Mouse (Mus musculus): ENCODE results near the gene Lss. TPM values are rescaled to one million over a fixed set of nuclear protein-coding genes. Genes with fewer than 3 reads are reported as not detected.
A peak's percentile ranks its signal among the peaks of the same experiment; 100 is the strongest.

Lss gene
- polyA plus RNA-seq, 1 experiment from 2014 or later: 84.6 TPM

GRCm38 (mm10) chr10:76576920-76577319 is 45.5 kb downstream of the Lss start:
- Histone ChIP-seq H3K27ac (ENCODE audit: low read length) (peak overlapping the region; percentile 78), H3K27me3 (ENCODE audit: control insufficient read depth, insufficient read depth, low read depth, low read length) (no peaks in the 10 kb centered on the region), H3K4me2 (ENCODE audit: low read depth, low read length) (peak overlapping the region; percentile 33; the same call in 1 of the 2 replicates), H3K4me3 (ENCODE audit: low read depth, low read length) (no peak overlapping the region), H3K9ac (ENCODE audit: low read depth, low read length) (no peak overlapping the region), H3K9me3 (replicated peaks; ENCODE audit: control insufficient read depth, low read length) (no peaks in the 10 kb centered on the region), H3K36me3 (ENCODE audit: control insufficient read depth, insufficient read depth) (no peaks in the 10 kb centered on the region), H3K4me1 (ENCODE audit: control insufficient read depth, low read depth, low read length) (no peaks in the 10 kb centered on the region; the same call in none of the 2 replicates)
- WGBS (ENCODE audit: insufficient replicate concordance): 48% methylated on average over 7 of the region's 7 CpGs
- ATAC-seq (ENCODE audit: low read depth): peak; percentile 68

DNA sequence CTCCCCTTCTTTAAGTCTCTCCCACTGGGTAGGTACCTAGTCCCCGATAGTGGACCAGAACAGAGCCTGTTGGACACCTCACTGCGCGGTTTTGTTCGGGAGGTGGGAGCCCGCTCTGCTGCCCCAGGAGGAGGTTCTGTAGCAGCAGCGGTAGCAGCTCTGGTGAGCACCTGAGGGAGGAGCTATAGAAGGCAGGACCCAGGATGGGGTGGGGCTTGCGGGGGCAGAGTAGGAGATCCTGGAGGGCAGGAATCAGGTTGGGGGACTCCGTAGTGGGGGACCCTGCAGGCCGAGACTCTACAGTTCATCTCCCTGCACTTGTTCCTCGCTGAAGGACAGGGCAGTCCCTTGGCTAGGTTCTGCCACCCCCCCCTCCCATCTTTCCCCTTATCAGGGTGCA is 52.8 kb downstream of the Lss start:
- 22% methylated on average over 9 of the region's 10 CpGs for WGBS (ENCODE audit: insufficient replicate concordance)
- Histone ChIP-seq H3K36me3 (ENCODE audit: control insufficient read depth, insufficient read depth) (no peaks in the 10 kb centered on the region), H3K4me1 (ENCODE audit: control insufficient read depth, low read depth, low read length) (no peaks in the 10 kb centered on the region), H3K27me3 (ENCODE audit: control insufficient read depth, insufficient read depth, low read depth, low read length) (no peaks in the 10 kb centered on the region), H3K4me3 (ENCODE audit: low read depth, low read length) (no peak overlapping the region), H3K4me2 (ENCODE audit: low read depth, low read length) (no peak overlapping the region), H3K27ac (ENCODE audit: low read length) (no peak overlapping the region), H3K9ac (ENCODE audit: low read depth, low read length) (no peak overlapping the region), H3K9me3 (replicated peaks; ENCODE audit: control insufficient read depth, low read length) (no peaks in the 10 kb centered on the region)
- ATAC-seq (ENCODE audit: low read depth): no peak

DNA sequence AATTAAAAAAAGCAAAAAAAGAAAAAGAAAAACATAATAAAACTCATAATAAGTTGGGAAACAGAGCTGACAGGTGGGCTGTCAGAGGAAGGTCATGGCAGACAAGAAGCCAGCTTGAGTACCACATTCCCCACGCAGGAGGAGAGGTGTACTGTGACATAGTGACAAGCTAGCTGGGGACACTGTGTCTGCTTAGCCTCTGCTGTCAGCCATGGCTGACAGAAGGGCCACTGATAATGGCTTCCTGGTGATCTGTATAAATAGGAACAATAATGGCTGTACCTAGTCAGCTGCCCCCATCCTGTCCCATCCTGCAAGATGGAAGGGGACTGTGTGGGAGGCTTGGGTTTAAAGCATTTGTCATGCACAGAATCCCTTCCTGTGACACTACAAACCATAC is 54.8 kb downstream of the Lss start:
- no peak overlapping the region for H3K4me3 ChIP-seq (ENCODE audit: low read depth, low read length)
- H3K27ac ChIP-seq (ENCODE audit: low read length): no peak overlapping the region
- no peak overlapping the region for H3K9ac ChIP-seq (ENCODE audit: low read depth, low read length)
- WGBS (ENCODE audit: insufficient replicate concordance): 47% methylated on average over 1 of the region's 1 CpGs
- no peaks in the 10 kb centered on the region for H3K36me3 ChIP-seq (ENCODE audit: control insufficient read depth, insufficient read depth)
- no peaks in the 10 kb centered on the region for H3K27me3 ChIP-seq (ENCODE audit: control insufficient read depth, insufficient read depth, low read depth, low read length)
- no peaks in the 10 kb centered on the region for H3K4me1 ChIP-seq (ENCODE audit: control insufficient read depth, low read depth, low read length)
- no peak for ATAC-seq (ENCODE audit: low read depth)
- no peak overlapping the region for H3K4me2 ChIP-seq (ENCODE audit: low read depth, low read length)
- no peaks in the 10 kb centered on the region for H3K9me3 ChIP-seq (replicated peaks; ENCODE audit: control insufficient read depth, low read length)

GRCm38 (mm10) chr10:76590197-76590596 is 58.8 kb downstream of the Lss start:
- no peaks in the 10 kb centered on the region for H3K36me3 ChIP-seq (ENCODE audit: control insufficient read depth, insufficient read depth)
- no peak overlapping the region for H3K4me2 ChIP-seq (ENCODE audit: low read depth, low read length)
- H3K4me3 ChIP-seq (ENCODE audit: low read depth, low read length): no peak overlapping the region
- 66% methylated on average over 11 of the region's 11 CpGs for WGBS (ENCODE audit: insufficient replicate concordance)
- no peaks in the 10 kb centered on the region for H3K4me1 ChIP-seq (ENCODE audit: control insufficient read depth, low read depth, low read length)
- no peak for ATAC-seq (ENCODE audit: low read depth)
- H3K27ac ChIP-seq (ENCODE audit: low read length): no peak overlapping the region
- H3K27me3 ChIP-seq (ENCODE audit: control insufficient read depth, insufficient read depth, low read depth, low read length): no peaks in the 10 kb centered on the region
- no peaks in the 10 kb centered on the region for H3K9me3 ChIP-seq (replicated peaks; ENCODE audit: control insufficient read depth, low read length)
- H3K9ac ChIP-seq (ENCODE audit: low read depth, low read length): no peak overlapping the region

- ATAC-seq (ENCODE audit: low read depth): no peak
- no peaks in the 10 kb centered on the region for H3K27me3 ChIP-seq (ENCODE audit: control insufficient read depth, insufficient read depth, low read depth, low read length)
- no peak overlapping the region for H3K27ac ChIP-seq (ENCODE audit: low read length)
- WGBS (ENCODE audit: insufficient replicate concordance): 80% methylated on average over 31 of the region's 31 CpGs
- H3K4me2 ChIP-seq (ENCODE audit: low read depth, low read length): no peak overlapping the region
- H3K9me3 ChIP-seq (replicated peaks; ENCODE audit: control insufficient read depth, low read length): no peaks in the 10 kb centered on the region
- H3K36me3 ChIP-seq (ENCODE audit: control insufficient read depth, insufficient read depth): no peaks in the 10 kb centered on the region
- H3K4me1 ChIP-seq (ENCODE audit: control insufficient read depth, low read depth, low read length): no peaks in the 10 kb centered on the region
- H3K9ac ChIP-seq (ENCODE audit: low read depth, low read length): no peak overlapping the region
- no peak overlapping the region for H3K4me3 ChIP-seq (ENCODE audit: low read depth, low read length)
Observed at GRCm38 (mm10) chr10:76596338-76596737, 65.0 kb downstream of the Lss start.

DNA sequence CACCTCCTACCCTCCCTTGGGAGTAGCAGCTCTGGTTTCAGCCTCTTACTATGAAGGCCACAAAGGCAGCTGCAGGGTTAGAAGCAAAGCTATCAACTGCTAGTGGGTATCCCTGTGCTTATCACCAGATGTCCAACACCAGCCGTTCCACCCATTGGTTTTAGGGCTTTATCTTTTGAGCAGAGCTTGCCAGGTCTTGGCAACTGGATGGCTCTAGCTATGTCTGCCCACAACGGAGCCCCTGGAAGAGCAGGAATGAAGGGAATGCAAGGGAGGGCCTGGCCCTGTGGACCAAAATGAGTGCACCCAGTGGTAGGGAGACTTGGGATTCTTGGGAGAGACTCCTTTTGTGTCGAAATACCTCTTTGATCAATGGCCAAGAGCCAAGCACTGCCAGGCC is 71.3 kb downstream of the Lss start:
- 45% methylated on average over 3 of the region's 3 CpGs for WGBS (ENCODE audit: insufficient replicate concordance)
- no peak overlapping the region for H3K27ac ChIP-seq (ENCODE audit: low read length)

More for the DNA sequence above, 71.3 kb downstream of the Lss start:
- no peak overlapping the region for H3K9ac ChIP-seq (ENCODE audit: low read depth, low read length)
- H3K4me2 ChIP-seq (ENCODE audit: low read depth, low read length): no peak overlapping the region
- no peaks in the 10 kb centered on the region for H3K9me3 ChIP-seq (replicated peaks; ENCODE audit: control insufficient read depth, low read length)
- no peaks in the 10 kb centered on the region for H3K4me1 ChIP-seq (ENCODE audit: control insufficient read depth, low read depth, low read length)
- no peaks in the 10 kb centered on the region for H3K27me3 ChIP-seq (ENCODE audit: control insufficient read depth, insufficient read depth, low read depth, low read length)
- no peak for ATAC-seq (ENCODE audit: low read depth)
- no peaks in the 10 kb centered on the region for H3K36me3 ChIP-seq (ENCODE audit: control insufficient read depth, insufficient read depth)
- H3K4me3 ChIP-seq (ENCODE audit: low read depth, low read length): no peak overlapping the region

Other genes with a start within 250 kb of the Lss start
- gene Dip2a, start 186.3 kb upstream of the Lss start, polyA plus RNA-seq (2015; fragmentation: Nextera tagmentation; extraction: Ambion mirVana): 1.1 and 1.6 TPM in 2 replicates
- not detected in 2 replicates for gene AC141477.1, start 91.1 kb upstream of the Lss start, polyA plus RNA-seq (2015; fragmentation: Nextera tagmentation; extraction: Ambion mirVana)
- gene Pcnt, start 88.8 kb upstream of the Lss start, polyA plus RNA-seq (2015; fragmentation: Nextera tagmentation; extraction: Ambion mirVana): 7.5 and 7.9 TPM in 2 replicates
- gene 2610028H24Rik, start 82.5 kb upstream of the Lss start, polyA plus RNA-seq (2015; fragmentation: Nextera tagmentation; extraction: Ambion mirVana): not detected in 2 replicates
- 19.3 and 21.4 TPM in 2 replicates for gene Mcm3ap, start 62.7 kb upstream of the Lss start, polyA plus RNA-seq (2015; fragmentation: Nextera tagmentation; extraction: Ambion mirVana)
- gene Ybey, start 62.5 kb upstream of the Lss start, polyA plus RNA-seq (2015; fragmentation: Nextera tagmentation; extraction: Ambion mirVana): 2.3 and 2.4 TPM in 2 replicates
- not detected in 2 replicates for gene Spatc1l, start 30.7 kb downstream of the Lss start, polyA plus RNA-seq (2015; fragmentation: Nextera tagmentation; extraction: Ambion mirVana)
- gene Ftcd, start 44.1 kb downstream of the Lss start, polyA plus RNA-seq (2015; fragmentation: Nextera tagmentation; extraction: Ambion mirVana): 52.9 and 63.8 TPM in 2 replicates
- 7.0 and 10.9 TPM in 2 replicates for gene Col6a2, start 92.0 kb downstream of the Lss start, polyA plus RNA-seq (2015; fragmentation: Nextera tagmentation; extraction: Ambion mirVana)
- gene Col6a1, start 194.6 kb downstream of the Lss start, polyA plus RNA-seq (2015; fragmentation: Nextera tagmentation; extraction: Ambion mirVana): 10.0 and 14.2 TPM in 2 replicates